Mouse (Mus musculus): ENCODE results near the gene Ptdss2. TPM values are rescaled to one million over a fixed set of nuclear protein-coding genes. Genes with fewer than 3 reads are reported as not detected.

The Ptdss2 gene
- total and polyA plus RNA-seq, 2 experiments from 2014 or later = 25.6 to 96.8 TPM

- H3K9ac ChIP-seq (replicated peaks; ENCODE audit: low read length) = no peak overlapping the region
- H3K4me2 ChIP-seq (ENCODE audit: low read depth, low read length) = no peak overlapping the region
- no peaks in the 10 kb centered on the region for H3K9me3 ChIP-seq (ENCODE audit: low read length)
- no peak overlapping the region for H3K4me3 ChIP-seq (ENCODE audit: low read length)
- no peaks in the 10 kb centered on the region for H3K27me3 ChIP-seq (ENCODE audit: insufficient read depth, low read length)
- no peak overlapping the region for H3K27ac ChIP-seq
- no peaks in the 10 kb centered on the region for H3K36me3 ChIP-seq (ENCODE audit: insufficient read depth, low read length)
- ATAC-seq = no peak
- no peak for DNase-seq (ENCODE audit: low spot score)
- H3K4me1 ChIP-seq (ENCODE audit: insufficient read depth, low read length) = no peaks in the 10 kb centered on the region
- 92% methylated on average over 5 of the region's 5 CpGs for WGBS
- no peak for TF ChIP-seq CTCF (IDR thresholded peaks at IDR 0.05; ENCODE audit: low read depth)
These were observed 83.3 kb downstream of the Ptdss2 start for GRCm38 (mm10) chr7:141205504-141205903.

- Histone ChIP-seq H3K27ac (no peak overlapping the region), H3K27me3 (ENCODE audit: insufficient read depth, low read length) (no peaks in the 10 kb centered on the region), H3K9ac (replicated peaks; ENCODE audit: low read length) (no peak overlapping the region), H3K36me3 (ENCODE audit: insufficient read depth, low read length) (no peaks in the 10 kb centered on the region), H3K4me2 (ENCODE audit: low read depth, low read length) (no peak overlapping the region), H3K4me3 (ENCODE audit: low read length) (no peak overlapping the region), H3K9me3 (ENCODE audit: low read length) (no peaks in the 10 kb centered on the region), H3K4me1 (ENCODE audit: insufficient read depth, low read length) (no peaks in the 10 kb centered on the region)
- DNase-seq (ENCODE audit: low spot score) (no peak), ATAC-seq (no peak)
- no peak for TF ChIP-seq CTCF (IDR thresholded peaks at IDR 0.05; ENCODE audit: low read depth)
- WGBS = 92% methylated on average over 18 of the region's 18 CpGs
These were observed 84.2 kb downstream of the Ptdss2 start for GRCm38 (mm10) chr7:141206182-141206937.

Other genes starting within 250 kb of the Ptdss2 start
- gene Psmd13, start 240.4 kb upstream of the Ptdss2 start, total RNA-seq (2014; rRNA removed) = 104 and 113 TPM in 2 replicates
- 259 and 275 TPM in 2 replicates for gene Psmd13, start 240.4 kb upstream of the Ptdss2 start, polyA plus RNA-seq (2015; fragmentation: Nextera tagmentation; extraction: Ambion mirVana)
- 56.3 and 71.6 TPM in 2 replicates for gene Sirt3, start 240.1 kb upstream of the Ptdss2 start, total RNA-seq (2014; rRNA removed)
- 74.6 and 75.6 TPM in 2 replicates for gene Sirt3, start 240.1 kb upstream of the Ptdss2 start, polyA plus RNA-seq (2015; fragmentation: Nextera tagmentation; extraction: Ambion mirVana)
- gene Cox8b, start 221.9 kb upstream of the Ptdss2 start, total RNA-seq (2014; rRNA removed) = not detected in 2 replicates
- gene Cox8b, start 221.9 kb upstream of the Ptdss2 start, polyA plus RNA-seq (2015; fragmentation: Nextera tagmentation; extraction: Ambion mirVana) = not detected in 2 replicates
- gene Nlrp6, start 201.5 kb upstream of the Ptdss2 start, total RNA-seq (2014; rRNA removed) = 1.1 and 1.6 TPM in 2 replicates
- gene Nlrp6, start 201.5 kb upstream of the Ptdss2 start, polyA plus RNA-seq (2015; fragmentation: Nextera tagmentation; extraction: Ambion mirVana) = 0.61 and 0.78 TPM in 2 replicates
- gene Pgghg, start 181.0 kb upstream of the Ptdss2 start, total RNA-seq (2014; rRNA removed) = 16.3 and 16.6 TPM in 2 replicates
- 6.7 and 7.5 TPM in 2 replicates for gene Pgghg, start 181.0 kb upstream of the Ptdss2 start, polyA plus RNA-seq (2015; fragmentation: Nextera tagmentation; extraction: Ambion mirVana)
- gene Ifitm5, start 172.1 kb upstream of the Ptdss2 start, total RNA-seq (2014; rRNA removed) = not detected in 2 replicates
- 0.39 TPM in 1 of 2 replicates, not detected in the other for gene Ifitm5, start 172.1 kb upstream of the Ptdss2 start, polyA plus RNA-seq (2015; fragmentation: Nextera tagmentation; extraction: Ambion mirVana)
- not detected in 2 replicates for gene Gm45717, start 166.4 kb upstream of the Ptdss2 start, total RNA-seq (2014; rRNA removed)
- gene Gm45717, start 166.4 kb upstream of the Ptdss2 start, polyA plus RNA-seq (2015; fragmentation: Nextera tagmentation; extraction: Ambion mirVana) = 0.38 TPM in 1 of 2 replicates, not detected in the other
- 79.3 and 82.4 TPM in 2 replicates for gene Ifitm2, start 166.4 kb upstream of the Ptdss2 start, total RNA-seq (2014; rRNA removed)
- 269 and 281 TPM in 2 replicates for gene Ifitm2, start 166.4 kb upstream of the Ptdss2 start, polyA plus RNA-seq (2015; fragmentation: Nextera tagmentation; extraction: Ambion mirVana)
- 16.5 and 39.5 TPM in 2 replicates for gene Ifitm1, start 155.2 kb upstream of the Ptdss2 start, total RNA-seq (2014; rRNA removed)
- 22.4 and 24.0 TPM in 2 replicates for gene Ifitm1, start 155.2 kb upstream of the Ptdss2 start, polyA plus RNA-seq (2015; fragmentation: Nextera tagmentation; extraction: Ambion mirVana)
- 29.3 and 41.7 TPM in 2 replicates for gene Ifitm3, start 111.6 kb upstream of the Ptdss2 start, total RNA-seq (2014; rRNA removed)
- 92.8 and 93.3 TPM in 2 replicates for gene Ifitm3, start 111.6 kb upstream of the Ptdss2 start, polyA plus RNA-seq (2015; fragmentation: Nextera tagmentation; extraction: Ambion mirVana)
- gene Ifitm6, start 104.5 kb upstream of the Ptdss2 start, total RNA-seq (2014; rRNA removed) = 0.37 and 0.50 TPM in 2 replicates
- gene Ifitm6, start 104.5 kb upstream of the Ptdss2 start, polyA plus RNA-seq (2015; fragmentation: Nextera tagmentation; extraction: Ambion mirVana) = 0.67 and 0.69 TPM in 2 replicates
- not detected in 2 replicates for gene Gm17387, start 93.3 kb upstream of the Ptdss2 start, total RNA-seq (2014; rRNA removed)
- gene Gm17387, start 93.3 kb upstream of the Ptdss2 start, polyA plus RNA-seq (2015; fragmentation: Nextera tagmentation; extraction: Ambion mirVana) = not detected in 2 replicates
- 115 and 124 TPM in 2 replicates for gene B4galnt4, start 61.3 kb upstream of the Ptdss2 start, total RNA-seq (2014; rRNA removed)
- gene B4galnt4, start 61.3 kb upstream of the Ptdss2 start, polyA plus RNA-seq (2015; fragmentation: Nextera tagmentation; extraction: Ambion mirVana) = 41.8 and 46.2 TPM in 2 replicates
- gene Pkp3, start 44.2 kb upstream of the Ptdss2 start, total RNA-seq (2014; rRNA removed) = 0.58 TPM in 1 of 2 replicates, not detected in the other
- gene Pkp3, start 44.2 kb upstream of the Ptdss2 start, polyA plus RNA-seq (2015; fragmentation: Nextera tagmentation; extraction: Ambion mirVana) = 0.29 TPM in 1 of 2 replicates, not detected in the other
- gene Sigirr, start 21.8 kb upstream of the Ptdss2 start, total RNA-seq (2014; rRNA removed) = 1.2 and 19.5 TPM in 2 replicates
- gene Sigirr, start 21.8 kb upstream of the Ptdss2 start, polyA plus RNA-seq (2015; fragmentation: Nextera tagmentation; extraction: Ambion mirVana) = 2.4 and 2.6 TPM in 2 replicates
- 0.25 and 2.1 TPM in 2 replicates for gene Ano9, start 4.6 kb upstream of the Ptdss2 start, total RNA-seq (2014; rRNA removed)
- 0.45 and 0.66 TPM in 2 replicates for gene Ano9, start 4.6 kb upstream of the Ptdss2 start, polyA plus RNA-seq (2015; fragmentation: Nextera tagmentation; extraction: Ambion mirVana)
- gene Rnh1, start 50.5 kb downstream of the Ptdss2 start, total RNA-seq (2014; rRNA removed) = 65.2 and 74.3 TPM in 2 replicates
- gene Rnh1, start 50.5 kb downstream of the Ptdss2 start, polyA plus RNA-seq (2015; fragmentation: Nextera tagmentation; extraction: Ambion mirVana) = 55.3 and 55.7 TPM in 2 replicates
- 115 and 120 TPM in 2 replicates for gene Hras, start 71.6 kb downstream of the Ptdss2 start, total RNA-seq (2014; rRNA removed)
- 189 and 204 TPM in 2 replicates for gene Hras, start 71.6 kb downstream of the Ptdss2 start, polyA plus RNA-seq (2015; fragmentation: Nextera tagmentation; extraction: Ambion mirVana)
- gene Lrrc56, start 71.8 kb downstream of the Ptdss2 start, total RNA-seq (2014; rRNA removed) = 9.5 and 19.7 TPM in 2 replicates
- 5.7 and 7.2 TPM in 2 replicates for gene Lrrc56, start 71.8 kb downstream of the Ptdss2 start, polyA plus RNA-seq (2015; fragmentation: Nextera tagmentation; extraction: Ambion mirVana)
- 0.14 TPM in 1 of 2 replicates, not detected in the other for gene Lmntd2, start 91.7 kb downstream of the Ptdss2 start, total RNA-seq (2014; rRNA removed)
- gene Lmntd2, start 91.7 kb downstream of the Ptdss2 start, polyA plus RNA-seq (2015; fragmentation: Nextera tagmentation; extraction: Ambion mirVana) = 0.29 and 0.40 TPM in 2 replicates
- 24.5 and 35.7 TPM in 2 replicates for gene Rassf7, start 93.5 kb downstream of the Ptdss2 start, total RNA-seq (2014; rRNA removed)
- 19.6 and 23.3 TPM in 2 replicates for gene Rassf7, start 93.5 kb downstream of the Ptdss2 start, polyA plus RNA-seq (2015; fragmentation: Nextera tagmentation; extraction: Ambion mirVana)
- 52.2 and 56.4 TPM in 2 replicates for gene Phrf1, start 106.4 kb downstream of the Ptdss2 start, total RNA-seq (2014; rRNA removed)
- gene Phrf1, start 106.4 kb downstream of the Ptdss2 start, polyA plus RNA-seq (2015; fragmentation: Nextera tagmentation; extraction: Ambion mirVana) = 35.6 and 38.0 TPM in 2 replicates
- gene Irf7, start 144.1 kb downstream of the Ptdss2 start, total RNA-seq (2014; rRNA removed) = 3.9 and 7.0 TPM in 2 replicates
- gene Irf7, start 144.1 kb downstream of the Ptdss2 start, polyA plus RNA-seq (2015; fragmentation: Nextera tagmentation; extraction: Ambion mirVana) = 3.3 and 5.5 TPM in 2 replicates
- not detected in 2 replicates for gene Cdhr5, start 154.4 kb downstream of the Ptdss2 start, total RNA-seq (2014; rRNA removed)
- gene Cdhr5, start 154.4 kb downstream of the Ptdss2 start, polyA plus RNA-seq (2015; fragmentation: Nextera tagmentation; extraction: Ambion mirVana) = 0.23 TPM in 1 of 2 replicates, not detected in the other
- gene Sct, start 156.8 kb downstream of the Ptdss2 start, total RNA-seq (2014; rRNA removed) = 3.7 TPM in 1 of 2 replicates, not detected in the other
- gene Sct, start 156.8 kb downstream of the Ptdss2 start, polyA plus RNA-seq (2015; fragmentation: Nextera tagmentation; extraction: Ambion mirVana) = 7.6 and 9.9 TPM in 2 replicates
- 0.54 and 0.94 TPM in 2 replicates for gene Drd4, start 169.6 kb downstream of the Ptdss2 start, total RNA-seq (2014; rRNA removed)
- 0.73 and 0.79 TPM in 2 replicates for gene Drd4, start 169.6 kb downstream of the Ptdss2 start, polyA plus RNA-seq (2015; fragmentation: Nextera tagmentation; extraction: Ambion mirVana)
- 218 and 220 TPM in 2 replicates for gene Deaf1, start 205.3 kb downstream of the Ptdss2 start, total RNA-seq (2014; rRNA removed)
- 200 and 237 TPM in 2 replicates for gene Deaf1, start 205.3 kb downstream of the Ptdss2 start, polyA plus RNA-seq (2015; fragmentation: Nextera tagmentation; extraction: Ambion mirVana)
- 31.6 and 36.4 TPM in 2 replicates for gene Tmem80, start 205.4 kb downstream of the Ptdss2 start, total RNA-seq (2014; rRNA removed)
- 42.0 and 44.9 TPM in 2 replicates for gene Tmem80, start 205.4 kb downstream of the Ptdss2 start, polyA plus RNA-seq (2015; fragmentation: Nextera tagmentation; extraction: Ambion mirVana)
- gene Eps8l2, start 216.5 kb downstream of the Ptdss2 start, total RNA-seq (2014; rRNA removed) = 1.6 and 3.9 TPM in 2 replicates
- 1.5 and 2.4 TPM in 2 replicates for gene Eps8l2, start 216.5 kb downstream of the Ptdss2 start, polyA plus RNA-seq (2015; fragmentation: Nextera tagmentation; extraction: Ambion mirVana)

Measured in hindbrain, postnatal 0 days (tissue).